Mouse (Mus musculus): ENCODE results near the gene Dnm3. TPM values are rescaled to one million over a fixed set of nuclear protein-coding genes. Genes with fewer than 3 reads are reported as not detected.

The Dnm3 gene
- polyA plus RNA-seq, 1 experiment from 2014 or later, result 25.7 TPM

- H3K4me2 ChIP-seq (replicated peaks), result no peak overlapping the region
- no peaks in the 10 kb centered on the region for H3K36me3 ChIP-seq
- H3K4me1 ChIP-seq, result no peaks in the 10 kb centered on the region
- H3K9ac ChIP-seq, result no peak overlapping the region
- no peaks in the 10 kb centered on the region for H3K9me3 ChIP-seq (replicated peaks)
- no peak for ATAC-seq (ENCODE audit: low FRiP score)
- no peak overlapping the region for H3K27ac ChIP-seq
- no peak overlapping the region for H3K4me3 ChIP-seq
- H3K27me3 ChIP-seq, result no peaks in the 10 kb centered on the region
- 58% methylated on average over 1 of the region's 1 CpGs for WGBS
Measured at GRCm38 (mm10) chr1:162160718-162161117, 317.1 kb downstream of the Dnm3 start.

GRCm38 (mm10) chr1:162158486-162158885 is 319.3 kb downstream of the Dnm3 start:
- Histone ChIP-seq H3K4me3 (no peak overlapping the region), H3K4me2 (replicated peaks) (no peak overlapping the region), H3K36me3 (no peaks in the 10 kb centered on the region), H3K27ac (no peak overlapping the region), H3K4me1 (no peaks in the 10 kb centered on the region), H3K9ac (no peak overlapping the region), H3K9me3 (replicated peaks) (no peaks in the 10 kb centered on the region), H3K27me3 (no peaks in the 10 kb centered on the region)
- no peak for ATAC-seq (ENCODE audit: low FRiP score)
- 79% methylated on average over 2 of the region's 2 CpGs for WGBS

GRCm38 (mm10) chr1:162157659-162158058 is 320.2 kb downstream of the Dnm3 start:
- no peak overlapping the region for H3K4me2 ChIP-seq (replicated peaks)
- no peak overlapping the region for H3K4me3 ChIP-seq
- H3K4me1 ChIP-seq, result no peaks in the 10 kb centered on the region
- no peaks in the 10 kb centered on the region for H3K27me3 ChIP-seq
- WGBS, result 88% methylated on average over 5 of the region's 5 CpGs
- no peaks in the 10 kb centered on the region for H3K9me3 ChIP-seq (replicated peaks)
- no peak overlapping the region for H3K9ac ChIP-seq
- no peaks in the 10 kb centered on the region for H3K36me3 ChIP-seq
- ATAC-seq (ENCODE audit: low FRiP score), result no peak
- no peak overlapping the region for H3K27ac ChIP-seq

- Histone ChIP-seq H3K4me2 (replicated peaks) (no peak overlapping the region), H3K4me3 (no peak overlapping the region), H3K36me3 (no peaks in the 10 kb centered on the region), H3K4me1 (no peaks in the 10 kb centered on the region), H3K27ac (no peak overlapping the region), H3K9ac (no peak overlapping the region), H3K27me3 (no peaks in the 10 kb centered on the region), H3K9me3 (replicated peaks) (no peaks in the 10 kb centered on the region)
- WGBS, result 88% methylated on average over 5 of the region's 5 CpGs
- no peak for ATAC-seq (ENCODE audit: low FRiP score)
Measured at GRCm38 (mm10) chr1:162156873-162157272, 321.0 kb downstream of the Dnm3 start.

GRCm38 (mm10) chr1:162155546-162155945 is 322.3 kb downstream of the Dnm3 start:
- H3K4me2 ChIP-seq (replicated peaks), result no peak overlapping the region
- 92% methylated on average over 3 of the region's 3 CpGs for WGBS
- H3K4me1 ChIP-seq, result no peaks in the 10 kb centered on the region
- no peak overlapping the region for H3K27ac ChIP-seq
- no peak overlapping the region for H3K4me3 ChIP-seq
- no peaks in the 10 kb centered on the region for H3K9me3 ChIP-seq (replicated peaks)
- no peak overlapping the region for H3K9ac ChIP-seq
- no peak for ATAC-seq (ENCODE audit: low FRiP score)
- no peaks in the 10 kb centered on the region for H3K27me3 ChIP-seq
- H3K36me3 ChIP-seq, result no peaks in the 10 kb centered on the region

GRCm38 (mm10) chr1:162153118-162153517 is 324.7 kb downstream of the Dnm3 start:
- H3K4me2 ChIP-seq (replicated peaks), result no peak overlapping the region
- 84% methylated on average over 5 of the region's 5 CpGs for WGBS
- H3K27ac ChIP-seq, result no peak overlapping the region
- no peaks in the 10 kb centered on the region for H3K36me3 ChIP-seq
- no peaks in the 10 kb centered on the region for H3K4me1 ChIP-seq
- no peak overlapping the region for H3K4me3 ChIP-seq
- no peaks in the 10 kb centered on the region for H3K27me3 ChIP-seq
- no peak for ATAC-seq (ENCODE audit: low FRiP score)
- no peaks in the 10 kb centered on the region for H3K9me3 ChIP-seq (replicated peaks)
- no peak overlapping the region for H3K9ac ChIP-seq

- Histone ChIP-seq H3K27me3 (no peaks in the 10 kb centered on the region), H3K27ac (no peak overlapping the region), H3K4me1 (no peaks in the 10 kb centered on the region), H3K4me3 (no peak overlapping the region), H3K9me3 (replicated peaks) (no peaks in the 10 kb centered on the region), H3K36me3 (no peaks in the 10 kb centered on the region), H3K9ac (no peak overlapping the region), H3K4me2 (replicated peaks) (no peak overlapping the region)
- WGBS, result 86% methylated on average over 3 of the region's 3 CpGs
- ATAC-seq (ENCODE audit: low FRiP score), result no peak
Measured at GRCm38 (mm10) chr1:162149730-162150129, 328.1 kb downstream of the Dnm3 start.

GRCm38 (mm10) chr1:162147554-162147953 is 330.3 kb downstream of the Dnm3 start:
- Histone ChIP-seq H3K9me3 (replicated peaks) (no peaks in the 10 kb centered on the region), H3K4me3 (no peak overlapping the region), H3K4me2 (replicated peaks) (no peak overlapping the region), H3K27me3 (no peaks in the 10 kb centered on the region), H3K27ac (no peak overlapping the region), H3K36me3 (no peaks in the 10 kb centered on the region), H3K4me1 (no peaks in the 10 kb centered on the region), H3K9ac (no peak overlapping the region)
- ATAC-seq (ENCODE audit: low FRiP score), result no peak
- WGBS, result 85% methylated on average over 3 of the region's 3 CpGs

- H3K4me1 ChIP-seq, result no peaks in the 10 kb centered on the region
- H3K27ac ChIP-seq, result no peak overlapping the region
- no peaks in the 10 kb centered on the region for H3K9me3 ChIP-seq (replicated peaks)
- no peak overlapping the region for H3K4me3 ChIP-seq
- H3K36me3 ChIP-seq, result no peaks in the 10 kb centered on the region
- WGBS, result 91% methylated on average over 5 of the region's 6 CpGs
- H3K27me3 ChIP-seq, result no peaks in the 10 kb centered on the region
- ATAC-seq (ENCODE audit: low FRiP score), result no peak
- no peak overlapping the region for H3K4me2 ChIP-seq (replicated peaks)
- H3K9ac ChIP-seq, result no peak overlapping the region
Measured at GRCm38 (mm10) chr1:162145748-162146147, 332.1 kb downstream of the Dnm3 start.

GRCm38 (mm10) chr1:162144992-162145391 is 332.8 kb downstream of the Dnm3 start:
- Histone ChIP-seq H3K27ac (no peak overlapping the region), H3K4me2 (replicated peaks) (no peak overlapping the region), H3K4me1 (no peaks in the 10 kb centered on the region), H3K27me3 (no peaks in the 10 kb centered on the region), H3K9me3 (replicated peaks) (no peaks in the 10 kb centered on the region), H3K4me3 (no peak overlapping the region), H3K36me3 (no peaks in the 10 kb centered on the region), H3K9ac (no peak overlapping the region)
- WGBS, result 56% methylated on average over 1 of the region's 1 CpGs
- no peak for ATAC-seq (ENCODE audit: low FRiP score)

- Histone ChIP-seq H3K9ac (no peak overlapping the region), H3K4me3 (no peak overlapping the region), H3K27me3 (no peaks in the 10 kb centered on the region), H3K4me2 (replicated peaks) (no peak overlapping the region), H3K4me1 (no peaks in the 10 kb centered on the region), H3K9me3 (replicated peaks) (no peaks in the 10 kb centered on the region), H3K36me3 (no peaks in the 10 kb centered on the region), H3K27ac (no peak overlapping the region)
- no peak for ATAC-seq (ENCODE audit: low FRiP score)
- WGBS, result 59% methylated on average over 6 of the region's 6 CpGs
Measured at GRCm38 (mm10) chr1:162143974-162144912, 333.6 kb downstream of the Dnm3 start.

GRCm38 (mm10) chr1:162142285-162142684 is 335.5 kb downstream of the Dnm3 start:
- Histone ChIP-seq H3K9ac (no peak overlapping the region), H3K27ac (no peak overlapping the region), H3K4me2 (replicated peaks) (no peak overlapping the region), H3K4me3 (no peak overlapping the region), H3K27me3 (no peaks in the 10 kb centered on the region), H3K36me3 (no peaks in the 10 kb centered on the region), H3K9me3 (replicated peaks) (no peaks in the 10 kb centered on the region), H3K4me1 (no peaks in the 10 kb centered on the region)
- no peak for ATAC-seq (ENCODE audit: low FRiP score)
- WGBS, result 84% methylated on average over 7 of the region's 7 CpGs

- H3K36me3 ChIP-seq, result no peaks in the 10 kb centered on the region
- 0 out of 2 replicates have a peak overlapping the region, but pooled peaks have one; percentile 35 for H3K27ac ChIP-seq
- H3K9ac ChIP-seq, result no peak overlapping the region
- H3K27me3 ChIP-seq, result no peaks in the 10 kb centered on the region
- no peak overlapping the region for H3K4me3 ChIP-seq
- WGBS, result 36% methylated on average over 4 of the region's 4 CpGs
- H3K4me2 ChIP-seq (replicated peaks), result no peak overlapping the region
- H3K4me1 ChIP-seq, result 0 out of 2 replicates have a peak, but pooled peaks cover 3% of the 10 kb centered on the region
- H3K9me3 ChIP-seq (replicated peaks), result no peaks in the 10 kb centered on the region
- ATAC-seq (ENCODE audit: low FRiP score), result no peak
Measured at GRCm38 (mm10) chr1:162136328-162136727, 341.5 kb downstream of the Dnm3 start.

All from hindbrain, embryonic 12.5 days (tissue).